Mouse (Mus musculus) stomach, embryonic 15.5 days (tissue): ENCODE data around the gene Ino80e. TPM values are rescaled to one million over a fixed set of nuclear protein-coding genes. Genes with fewer than 3 reads are reported as not detected.

ENCODE experiments used
- ATAC-seq: fragments of 200-750 bp; cut with Nextera tagmentation; 2 replicates; pipeline ENCODE4 v1.8.0; 2017; ENCODE audit warnings: low read depth, moderate number of reproducible peaks, moderate TSS enrichment; ENCODE audit not compliant: insufficient read depth, low FRiP score
- H3K27ac ChIP-seq: fragments of 300-500 bp; sonication (generic); 2 replicates; pipeline ENCODE4 v1.5.1; 2015; ENCODE audit warnings: mild to moderate bottlenecking, inconsistent platforms
- H3K27me3 ChIP-seq: fragments of 300-500 bp; sonication (generic); replicated peaks from 2 replicates; pipeline ENCODE4 v1.6.1; 2015; ENCODE audit warnings: inconsistent platforms
- H3K36me3 ChIP-seq: fragments of 300-500 bp; sonication (generic); 2 replicates; pipeline ENCODE4 v1.6.1; 2015; ENCODE audit warnings: inconsistent platforms
- H3K4me1 ChIP-seq: fragments of 300-500 bp; sonication (generic); 2 replicates; pipeline ENCODE4 v1.6.1; 2015; ENCODE audit warnings: inconsistent platforms
- H3K4me2 ChIP-seq: fragments of 300-500 bp; sonication (generic); 2 replicates; pipeline ENCODE4 v1.6.1; 2015; ENCODE audit warnings: mild to moderate bottlenecking, inconsistent platforms
- H3K4me3 ChIP-seq: fragments of 300-500 bp; sonication (generic); replicated peaks from 2 replicates; pipeline ENCODE4 v1.5.1; 2015; ENCODE audit warnings: inconsistent platforms
- H3K9ac ChIP-seq: fragments of 300-500 bp; sonication (generic); 2 replicates; pipeline ENCODE4 v1.6.1; 2015; ENCODE audit warnings: inconsistent platforms
- H3K9me3 ChIP-seq: fragments of 300-500 bp; sonication (generic); 2 replicates; pipeline ENCODE4 v1.6.1; 2016; ENCODE audit warnings: inconsistent platforms
- WGBS: fragments of 180-500 bp; shearing (Covaris S2); methylation state at CpG from one replicate; pipeline ENCODE4 v1.1.7; 2015; 5-methylcytosine and 5-hydroxymethylcytosine counted together
- polyA plus RNA-seq: library from polyadenylated mRNA; unstranded; fragments of >200 nt; fragmentation: Nextera tagmentation; extraction: Ambion mirVana; gene quantifications from 2 replicates; pipeline ENCODE4 v1.2.1, GENCODE M21; 2015

The Ino80e gene
- polyA plus RNA-seq, 1 experiment from 2014 or later = 60.1 TPM

- Histone ChIP-seq H3K4me1 (peaks cover 17% of the 10 kb centered on the region), H3K9me3 (no peaks in the 10 kb centered on the region), H3K4me2 (no peak overlapping the region), H3K27me3 (no peaks in the 10 kb centered on the region), H3K4me3 (no peak overlapping the region), H3K9ac (no peak overlapping the region), H3K27ac (no peak overlapping the region), H3K36me3 (peaks cover 42% of the 10 kb centered on the region)
- no peak for ATAC-seq
- WGBS = 77% methylated on average over 6 of the region's 6 CpGs
Measured at GRCm38 (mm10) chr7:126881040-126881439, 18.9 kb upstream of the Ino80e start.

- peaks cover 76% of the 10 kb centered on the region for H3K36me3 ChIP-seq
- H3K9ac ChIP-seq = no peak overlapping the region
- peaks cover 10% of the 10 kb centered on the region; the same call in 1 of the 2 replicates for H3K4me1 ChIP-seq
- H3K9me3 ChIP-seq = no peaks in the 10 kb centered on the region
- 95% methylated on average over 1 of the region's 1 CpGs for WGBS
- no peak overlapping the region for H3K4me3 ChIP-seq
- H3K4me2 ChIP-seq = no peak overlapping the region
- peak overlapping the region; percentile 3; the same call in 1 of the 2 replicates for H3K27ac ChIP-seq
- no peak for ATAC-seq
- H3K27me3 ChIP-seq = no peaks in the 10 kb centered on the region
Measured at GRCm38 (mm10) chr7:126877239-126877638, 15.1 kb upstream of the Ino80e start.

- Histone ChIP-seq H3K27ac (no peak overlapping the region), H3K4me2 (no peak overlapping the region), H3K4me1 (no peaks in the 10 kb centered on the region), H3K27me3 (no peaks in the 10 kb centered on the region), H3K36me3 (peaks cover 80% of the 10 kb centered on the region), H3K9ac (no peak overlapping the region), H3K9me3 (no peaks in the 10 kb centered on the region), H3K4me3 (no peak overlapping the region)
- ATAC-seq = no peak
- WGBS = 94% methylated on average over 2 of the region's 2 CpGs
Measured at GRCm38 (mm10) chr7:126870520-126870891, 8.3 kb upstream of the Ino80e start.

- ATAC-seq = no peak
- peaks cover 78% of the 10 kb centered on the region for H3K36me3 ChIP-seq
- H3K9me3 ChIP-seq = no peaks in the 10 kb centered on the region
- H3K27me3 ChIP-seq = no peaks in the 10 kb centered on the region
- 89% methylated on average over 23 of the region's 23 CpGs for WGBS
- no peak overlapping the region for H3K27ac ChIP-seq
- H3K9ac ChIP-seq = no peak overlapping the region
- H3K4me2 ChIP-seq = no peak overlapping the region
- H3K4me3 ChIP-seq = no peak overlapping the region
- no peaks in the 10 kb centered on the region for H3K4me1 ChIP-seq
Measured at GRCm38 (mm10) chr7:126869780-126870519, 7.8 kb upstream of the Ino80e start.

GRCm38 (mm10) chr7:126868003-126868402 lies 5.8 kb upstream of the Ino80e start:
- H3K4me3 ChIP-seq = no peak overlapping the region
- H3K4me2 ChIP-seq = no peak overlapping the region
- peaks cover 14% of the 10 kb centered on the region for H3K4me1 ChIP-seq
- H3K9ac ChIP-seq = no peak overlapping the region
- H3K27me3 ChIP-seq = no peaks in the 10 kb centered on the region
- ATAC-seq = no peak
- 84% methylated on average over 12 of the region's 12 CpGs for WGBS
- no peak overlapping the region for H3K27ac ChIP-seq
- H3K9me3 ChIP-seq = no peaks in the 10 kb centered on the region
- peaks cover 75% of the 10 kb centered on the region for H3K36me3 ChIP-seq

GRCm38 (mm10) chr7:126867534-126867933 lies 5.4 kb upstream of the Ino80e start:
- H3K36me3 ChIP-seq = peaks cover 71% of the 10 kb centered on the region
- no peak overlapping the region for H3K4me2 ChIP-seq
- no peak overlapping the region for H3K4me3 ChIP-seq
- H3K9me3 ChIP-seq = no peaks in the 10 kb centered on the region
- no peak overlapping the region for H3K27ac ChIP-seq
- 85% methylated on average over 2 of the region's 2 CpGs for WGBS
- H3K9ac ChIP-seq = no peak overlapping the region
- H3K27me3 ChIP-seq = no peaks in the 10 kb centered on the region
- no peak for ATAC-seq
- H3K4me1 ChIP-seq = peaks cover 19% of the 10 kb centered on the region

GRCm38 (mm10) chr7:126863791-126864190 lies 1.6 kb upstream of the Ino80e start:
- Histone ChIP-seq H3K27me3 (no peaks in the 10 kb centered on the region), H3K9ac (peak overlapping the region; percentile 20; the same call in 1 of the 2 replicates), H3K27ac (peak overlapping the region; percentile 41; the same call in 1 of the 2 replicates), H3K9me3 (no peaks in the 10 kb centered on the region), H3K4me1 (peaks cover 27% of the 10 kb centered on the region), H3K4me2 (peak overlapping the region; percentile 90), H3K36me3 (peaks cover 40% of the 10 kb centered on the region), H3K4me3 (peak overlapping the region; percentile 71)
- no peak for ATAC-seq
- WGBS = 58% methylated on average over 6 of the region's 6 CpGs

GRCm38 (mm10) chr7:126861429-126862130 lies 597 bp downstream of the Ino80e start, which contains the start of gene Hirip3:
Gene Hirip3 (plus strand): TSS chr7:126861972.
- Histone ChIP-seq H3K27ac (peak within 1 kb of the TSS; percentile 90), H3K9me3 (no peaks in the 10 kb centered on the region), H3K9ac (peak within 1 kb of the TSS; percentile 57), H3K27me3 (no peaks in the 10 kb centered on the region), H3K4me2 (peak within 1 kb of the TSS; percentile 90), H3K4me3 (peak within 1 kb of the TSS; percentile 71), H3K36me3 (peaks cover 30% of the 10 kb centered on the region), H3K4me1 (peaks cover 27% of the 10 kb centered on the region)
- WGBS = 1% methylated on average over 42 of the region's 42 CpGs
- ATAC-seq = peak; percentile 92

- Histone ChIP-seq H3K9ac (peak overlapping the region; percentile 57), H3K27me3 (no peaks in the 10 kb centered on the region), H3K4me2 (peak overlapping the region; percentile 90), H3K4me3 (peak overlapping the region; percentile 71), H3K4me1 (peaks cover 27% of the 10 kb centered on the region), H3K27ac (peak overlapping the region; percentile 90; the same call in 1 of the 2 replicates), H3K9me3 (no peaks in the 10 kb centered on the region), H3K36me3 (peaks cover 24% of the 10 kb centered on the region; the same call in 1 of the 2 replicates)
- WGBS = 61% methylated on average over 5 of the region's 5 CpGs
- ATAC-seq = no peak
Measured at GRCm38 (mm10) chr7:126860987-126861386, 1.2 kb downstream of the Ino80e start.

- Histone ChIP-seq H3K4me3 (no peak overlapping the region), H3K9me3 (no peaks in the 10 kb centered on the region), H3K4me2 (no peak overlapping the region), H3K4me1 (peaks cover 7% of the 10 kb centered on the region), H3K27ac (no peak overlapping the region), H3K27me3 (no peaks in the 10 kb centered on the region), H3K9ac (no peak overlapping the region), H3K36me3 (peaks cover 36% of the 10 kb centered on the region)
- peak; percentile 25; the same call in 1 of the 2 replicates for ATAC-seq
- 65% methylated on average over 9 of the region's 9 CpGs for WGBS
Measured at GRCm38 (mm10) chr7:126856741-126857420, 5.3 kb downstream of the Ino80e start.

- no peak overlapping the region for H3K9ac ChIP-seq
- no peak overlapping the region for H3K27ac ChIP-seq
- peaks cover under 1% of the 10 kb centered on the region; the same call in 1 of the 2 replicates for H3K4me1 ChIP-seq
- ATAC-seq = no peak
- H3K9me3 ChIP-seq = no peaks in the 10 kb centered on the region
- no peaks in the 10 kb centered on the region for H3K27me3 ChIP-seq
- no peak overlapping the region for H3K4me3 ChIP-seq
- 89% methylated on average over 3 of the region's 3 CpGs for WGBS
- peaks cover 39% of the 10 kb centered on the region for H3K36me3 ChIP-seq
- no peak overlapping the region for H3K4me2 ChIP-seq
Measured at GRCm38 (mm10) chr7:126855641-126856040, 6.5 kb downstream of the Ino80e start.
